Mouse (Mus musculus): Measurements from ENCODE around the gene Hcfc1. TPM values are rescaled to one million over a fixed set of nuclear protein-coding genes. Genes with fewer than 3 reads are reported as not detected.
A peak's percentile ranks its signal among the peaks of the same experiment; 100 is the strongest.

Hcfc1 gene
- polyA plus RNA-seq, 1 experiment from 2014 or later = 56.8 TPM

DNA sequence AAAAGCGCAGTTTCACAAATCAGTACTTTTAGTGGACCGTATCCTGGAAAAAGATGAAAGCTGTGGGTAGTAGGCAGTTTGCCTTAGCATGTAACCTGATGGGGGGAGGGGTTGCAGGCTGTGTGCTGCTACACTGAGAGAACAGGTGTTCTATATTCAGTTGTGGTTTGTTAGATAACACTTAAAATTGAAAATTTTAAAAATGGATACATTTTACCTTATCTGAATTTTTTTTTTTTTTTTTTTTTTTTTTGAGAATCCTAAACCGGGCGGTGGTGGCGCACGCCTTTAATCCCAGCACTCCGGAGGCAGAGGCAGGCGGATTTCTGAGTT lies 43.6 kb downstream of the Hcfc1 start:
- WGBS = 78% methylated on average over 8 of the region's 8 CpGs

DNA sequence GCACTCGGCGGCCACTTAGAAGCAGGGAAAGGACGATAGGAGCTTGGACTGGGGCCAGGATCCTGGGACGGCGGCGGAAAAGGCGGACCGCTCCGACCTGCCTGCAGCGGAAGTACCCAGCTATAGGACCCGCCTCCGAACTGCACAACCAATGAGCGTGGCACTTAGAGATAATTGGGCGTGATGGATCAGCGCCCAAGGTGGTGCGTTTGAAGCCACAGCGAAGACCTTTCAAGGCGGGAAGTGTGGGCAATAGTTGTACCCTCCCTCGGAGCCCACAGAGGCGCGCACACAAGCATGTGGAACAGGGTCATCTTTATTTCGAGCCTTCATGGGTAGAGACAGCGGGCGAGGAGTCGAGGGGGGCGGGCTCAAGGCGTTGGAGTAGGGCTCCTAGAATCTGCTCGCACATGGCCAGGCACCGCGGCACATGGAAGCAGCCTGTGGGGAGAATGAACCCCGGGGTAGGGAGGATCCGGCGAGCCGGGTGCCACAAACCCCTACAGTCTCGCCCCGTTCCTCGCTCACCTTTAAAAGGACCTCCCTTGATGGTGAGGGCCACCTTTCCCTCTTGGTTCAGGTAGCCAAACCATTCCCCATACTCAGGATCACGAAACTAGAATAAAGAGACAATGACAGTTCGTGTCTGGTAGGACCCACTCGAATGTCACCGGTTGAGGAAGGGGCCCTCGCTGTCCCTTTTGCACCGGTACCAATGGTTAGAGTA lies 44.2 kb downstream of the Hcfc1 start, which contains the start of the genes Arhgap4 and Naa10:
TSS of gene Arhgap4 (minus strand) at position 48 of the 727 bp plus-strand sequence.
TSS of gene Naa10 (minus strand) at position 122 of the 727 bp plus-strand sequence.
- 19% methylated on average over 43 of the region's 43 CpGs for WGBS
- Histone ChIP-seq H3K9me3 (no peaks in the 10 kb centered on the region), H3K36me3 (peaks cover 32% of the 10 kb centered on the region), H3K4me3 (peak within 1 kb of the TSS; percentile 62), H3K4me1 (no peaks in the 10 kb centered on the region), H3K27me3 (ENCODE audit: insufficient read depth, poor library complexity, severe bottlenecking) (no peaks in the 10 kb centered on the region; the same call in 1 of the 2 replicates), H3K27ac (peak within 1 kb of the TSS; percentile 88)
- peak; percentile 96 for DNase-seq (ENCODE audit: low spot score)

More for the DNA sequence above, 43.6 kb downstream of the Hcfc1 start:
- Histone ChIP-seq H3K4me3 (peak overlapping the region; percentile 62), H3K27ac (peak overlapping the region; percentile 88), H3K9me3 (no peaks in the 10 kb centered on the region), H3K36me3 (peaks cover 27% of the 10 kb centered on the region), H3K27me3 (ENCODE audit: insufficient read depth, poor library complexity, severe bottlenecking) (no peaks in the 10 kb centered on the region; the same call in 1 of the 2 replicates), H3K4me1 (no peaks in the 10 kb centered on the region)
- DNase-seq (ENCODE audit: low spot score) = no peak

DNA sequence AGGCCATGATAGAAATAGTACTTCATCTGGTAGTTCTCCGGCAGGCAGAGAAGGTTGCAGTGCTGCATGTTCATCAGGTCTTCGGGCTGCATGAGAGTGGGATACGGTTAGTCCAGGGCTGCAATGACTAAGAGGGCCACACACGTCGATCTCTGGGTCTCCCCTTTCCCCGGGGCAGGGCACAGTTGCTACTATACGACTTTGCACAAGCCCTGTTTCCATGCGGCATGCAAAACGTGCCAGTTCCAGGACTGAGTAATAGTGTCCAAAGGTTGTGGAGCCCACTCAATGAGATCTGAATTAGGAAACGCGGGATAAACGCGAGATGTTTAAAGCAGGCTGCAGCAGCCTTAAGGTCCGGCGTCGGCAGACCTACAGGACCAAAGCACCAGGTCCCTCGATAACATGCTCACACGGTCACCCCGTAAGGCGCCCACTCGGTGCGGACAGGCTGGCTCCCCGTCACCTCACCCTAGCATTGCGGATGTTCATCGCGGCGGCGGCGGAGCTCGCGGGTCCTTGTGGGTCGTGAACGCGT lies 44.8 kb downstream of the Hcfc1 start:
- no peak for DNase-seq (ENCODE audit: low spot score)
- Histone ChIP-seq H3K9me3 (no peaks in the 10 kb centered on the region), H3K4me1 (no peaks in the 10 kb centered on the region), H3K27ac (peak overlapping the region; percentile 88), H3K27me3 (ENCODE audit: insufficient read depth, poor library complexity, severe bottlenecking) (no peaks in the 10 kb centered on the region; the same call in 1 of the 2 replicates), H3K4me3 (peak overlapping the region; percentile 62), H3K36me3 (peaks cover 34% of the 10 kb centered on the region)
- 16% methylated on average over 34 of the region's 34 CpGs for WGBS

DNA sequence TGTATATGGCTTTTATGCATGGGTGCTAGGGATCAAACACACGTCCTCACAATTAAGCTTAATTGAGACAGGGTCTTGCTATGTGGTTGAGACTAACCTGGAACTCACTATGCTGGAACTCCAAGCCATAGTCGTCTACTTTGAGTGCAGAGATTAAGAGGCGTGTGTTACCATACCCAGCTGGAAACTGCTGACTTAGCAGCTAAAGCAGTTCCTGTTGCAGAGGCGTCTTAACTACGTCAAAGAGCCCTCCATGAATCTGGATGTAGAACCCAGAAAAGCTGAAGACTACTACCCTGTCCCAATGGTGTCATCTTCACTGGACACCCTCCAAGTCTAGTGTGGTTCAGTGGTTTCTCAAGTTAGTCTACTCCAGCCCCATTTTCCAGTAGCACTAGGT lies 47.5 kb downstream of the Hcfc1 start:
- Histone ChIP-seq H3K4me1 (no peaks in the 10 kb centered on the region), H3K4me3 (no peak overlapping the region), H3K36me3 (peaks cover 28% of the 10 kb centered on the region), H3K27ac (no peak overlapping the region), H3K9me3 (no peaks in the 10 kb centered on the region), H3K27me3 (ENCODE audit: insufficient read depth, poor library complexity, severe bottlenecking) (no peaks in the 10 kb centered on the region; the same call in 1 of the 2 replicates)
- DNase-seq (ENCODE audit: low spot score) = no peak
- 85% methylated on average over 5 of the region's 5 CpGs for WGBS

DNA sequence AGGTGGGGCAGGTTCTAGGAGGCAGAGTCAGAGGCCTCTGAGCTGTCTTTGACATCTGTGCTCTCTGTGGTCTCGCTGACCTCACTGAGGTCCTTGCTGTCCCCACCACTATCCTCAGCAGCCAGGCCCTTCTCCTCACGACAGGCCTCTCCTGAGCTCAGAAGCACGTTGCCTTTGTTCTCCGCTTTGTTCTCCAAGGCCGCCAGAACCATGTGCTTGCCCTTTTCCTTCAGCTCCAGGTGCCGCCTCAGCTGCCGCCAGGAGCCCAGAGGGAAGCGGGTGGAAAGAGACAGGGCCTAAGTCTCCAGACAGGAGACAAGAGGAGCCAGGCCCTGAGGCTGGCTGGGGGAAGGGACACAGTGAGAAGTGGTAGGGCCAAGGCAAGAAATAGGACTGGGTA lies 49.2 kb downstream of the Hcfc1 start:
- DNase-seq (ENCODE audit: low spot score) = no peak
- H3K27ac ChIP-seq = no peak overlapping the region
- no peaks in the 10 kb centered on the region for H3K9me3 ChIP-seq
- 83% methylated on average over 8 of the region's 8 CpGs for WGBS
- H3K27me3 ChIP-seq (ENCODE audit: insufficient read depth, poor library complexity, severe bottlenecking) = no peaks in the 10 kb centered on the region; the same call in 1 of the 2 replicates
- no peaks in the 10 kb centered on the region for H3K4me1 ChIP-seq
- peaks cover 28% of the 10 kb centered on the region for H3K36me3 ChIP-seq
- H3K4me3 ChIP-seq = no peak overlapping the region

DNA sequence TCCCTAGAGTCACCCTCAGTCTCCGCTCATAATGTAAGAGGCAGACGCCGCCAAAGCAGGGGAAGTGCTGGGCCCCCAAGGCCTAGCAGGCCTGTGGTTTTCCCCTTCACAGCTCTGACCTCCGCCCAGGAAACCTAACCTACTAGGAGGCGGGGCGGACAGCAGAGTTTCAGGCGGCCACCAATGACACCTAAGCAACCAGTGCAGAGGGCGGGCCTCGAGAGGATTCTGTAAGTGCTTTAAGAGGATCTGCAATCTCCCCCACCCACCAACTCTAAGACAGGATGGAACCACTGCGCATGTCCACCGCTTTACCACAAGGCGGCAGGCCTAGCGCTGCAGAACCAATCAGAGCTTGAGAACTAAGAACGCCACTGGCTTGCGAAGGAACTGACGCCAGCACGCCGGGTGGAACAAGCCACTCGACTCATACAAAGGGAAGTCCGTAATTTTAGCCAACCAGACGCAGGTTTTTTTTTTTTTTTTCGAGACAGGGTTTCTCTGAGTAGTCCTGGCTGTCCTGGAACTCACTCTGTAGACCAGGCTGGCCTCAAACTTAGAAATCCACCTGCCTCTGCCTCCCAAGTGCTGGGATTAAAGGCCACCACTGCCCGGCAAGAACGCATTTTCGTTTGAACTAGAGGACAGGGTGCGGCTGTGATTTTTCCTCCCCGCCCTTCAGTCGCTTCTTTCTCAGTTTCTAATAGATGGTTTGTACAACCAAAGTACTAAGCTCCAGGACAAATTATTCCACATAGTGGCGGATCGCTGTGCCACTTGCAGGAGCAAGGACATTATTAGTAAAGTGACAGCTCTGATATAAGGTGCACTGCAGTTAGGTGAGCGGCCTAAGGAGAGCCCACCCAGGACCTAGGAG lies 51.1 kb downstream of the Hcfc1 start:
- no peaks in the 10 kb centered on the region for H3K9me3 ChIP-seq
- H3K4me3 ChIP-seq = peak overlapping the region; percentile 35
- peak overlapping the region; percentile 73 for H3K27ac ChIP-seq
- H3K36me3 ChIP-seq = peaks cover 28% of the 10 kb centered on the region
- H3K4me1 ChIP-seq = 0 out of 2 replicates have a peak, but pooled peaks cover 6% of the 10 kb centered on the region
- peak; percentile 98 for DNase-seq (ENCODE audit: low spot score)
- 26% methylated on average over 31 of the region's 31 CpGs for WGBS
- H3K27me3 ChIP-seq (ENCODE audit: insufficient read depth, poor library complexity, severe bottlenecking) = no peaks in the 10 kb centered on the region

DNA sequence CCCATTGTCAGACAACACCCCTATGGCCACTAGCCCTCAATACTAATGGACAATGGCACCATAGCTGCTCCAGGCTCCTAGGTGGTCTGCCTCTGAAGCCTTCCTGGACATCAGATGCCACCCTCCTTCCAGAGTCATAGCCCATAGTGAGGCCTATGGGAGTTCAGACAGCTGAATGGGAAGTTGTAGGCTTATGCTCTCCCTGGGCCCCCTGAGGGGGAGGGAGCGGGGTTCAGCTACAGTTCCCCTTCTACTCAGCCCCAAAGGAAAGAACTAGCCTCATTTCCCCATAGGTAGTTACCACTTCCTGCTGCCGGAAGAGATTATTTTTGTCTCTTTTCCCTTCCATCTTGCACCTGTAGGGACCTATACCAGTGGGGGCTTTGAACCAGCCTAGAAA lies 54.6 kb downstream of the Hcfc1 start:
- Histone ChIP-seq H3K27ac (no peak overlapping the region), H3K4me1 (0 out of 2 replicates have a peak, but pooled peaks cover 6% of the 10 kb centered on the region), H3K36me3 (no peaks in the 10 kb centered on the region), H3K9me3 (no peaks in the 10 kb centered on the region), H3K27me3 (ENCODE audit: insufficient read depth, poor library complexity, severe bottlenecking) (peaks cover 5% of the 10 kb centered on the region; the same call in 1 of the 2 replicates), H3K4me3 (no peak overlapping the region)
- DNase-seq (ENCODE audit: low spot score) = peak; percentile 53
- 76% methylated on average over 2 of the region's 2 CpGs for WGBS

DNA sequence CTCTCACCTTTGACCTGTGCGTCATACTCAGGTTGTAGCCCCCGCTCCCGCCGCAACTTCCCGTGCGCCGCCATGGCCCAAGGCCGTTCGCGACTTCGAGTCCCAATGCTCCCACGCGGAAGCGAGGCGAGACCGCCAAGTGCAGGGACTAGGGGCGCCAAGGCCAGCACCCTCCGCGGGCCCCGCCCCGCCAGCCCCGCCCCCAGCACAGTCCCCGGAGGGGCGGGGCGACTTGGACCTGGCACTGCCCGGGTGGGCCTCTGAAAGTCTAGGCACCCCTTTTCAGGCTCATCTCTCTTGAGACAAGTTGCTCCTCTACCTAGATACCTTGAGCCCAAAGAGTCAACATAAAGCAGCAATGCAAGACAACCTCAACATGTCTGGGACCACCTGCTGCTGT lies 55.0 kb downstream of the Hcfc1 start:
- WGBS = 15% methylated on average over 26 of the region's 26 CpGs
- H3K9me3 ChIP-seq = no peaks in the 10 kb centered on the region
- H3K36me3 ChIP-seq = no peaks in the 10 kb centered on the region
- 0 out of 2 replicates have a peak, but pooled peaks cover 6% of the 10 kb centered on the region for H3K4me1 ChIP-seq
- H3K27ac ChIP-seq = peak overlapping the region; percentile 12; the same call in 1 of the 2 replicates
- no peak for DNase-seq (ENCODE audit: low spot score)
- H3K27me3 ChIP-seq (ENCODE audit: insufficient read depth, poor library complexity, severe bottlenecking) = peaks cover 7% of the 10 kb centered on the region; the same call in 1 of the 2 replicates
- peak overlapping the region; percentile 48 for H3K4me3 ChIP-seq

DNA sequence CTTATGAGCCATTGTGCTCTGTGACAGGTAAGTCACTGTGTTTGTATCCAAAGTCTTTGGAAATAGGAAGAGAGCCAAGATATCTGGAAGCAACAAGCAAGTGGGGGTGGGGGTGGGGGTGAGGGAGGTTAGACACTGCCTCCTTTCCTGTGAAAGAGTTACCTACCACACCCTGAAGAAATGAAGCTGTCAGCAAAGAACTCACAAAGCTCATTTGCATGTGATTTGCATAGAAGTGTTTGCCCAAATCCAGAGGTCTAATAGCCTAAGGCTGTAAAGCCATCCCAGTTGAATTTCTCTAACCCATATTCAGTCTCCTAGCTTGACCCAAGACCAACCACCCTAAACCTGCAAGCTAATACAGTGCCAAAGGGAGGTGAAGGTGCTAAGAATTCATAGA lies 55.7 kb downstream of the Hcfc1 start:
- Histone ChIP-seq H3K27ac (no peak overlapping the region), H3K4me1 (0 out of 2 replicates have a peak, but pooled peaks cover 6% of the 10 kb centered on the region), H3K4me3 (no peak overlapping the region; the same call in 1 of the 2 replicates), H3K36me3 (no peaks in the 10 kb centered on the region), H3K9me3 (no peaks in the 10 kb centered on the region), H3K27me3 (ENCODE audit: insufficient read depth, poor library complexity, severe bottlenecking) (peaks cover 7% of the 10 kb centered on the region; the same call in 1 of the 2 replicates)
- DNase-seq (ENCODE audit: low spot score) = peak; percentile 36

DNA sequence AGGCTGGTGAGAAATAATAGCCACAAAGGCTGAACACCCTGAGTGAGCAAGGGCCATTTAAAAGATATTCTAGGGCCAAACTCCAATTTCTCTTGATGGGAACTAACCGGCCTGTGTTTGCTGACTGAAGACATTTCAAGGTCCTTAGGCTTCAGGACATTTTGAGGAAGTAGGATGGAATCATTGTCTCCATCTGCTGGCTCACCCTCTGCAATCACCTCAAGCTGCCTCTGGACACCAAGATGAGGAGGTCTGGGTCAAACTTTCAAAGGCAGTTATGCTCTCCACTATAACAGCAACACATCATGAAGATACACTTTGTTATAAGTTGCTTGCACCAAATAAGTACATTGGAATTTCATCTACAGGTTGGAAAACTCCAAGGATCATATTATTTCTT lies 56.1 kb downstream of the Hcfc1 start:
- Histone ChIP-seq H3K9me3 (no peaks in the 10 kb centered on the region), H3K27me3 (ENCODE audit: insufficient read depth, poor library complexity, severe bottlenecking) (peaks cover 7% of the 10 kb centered on the region; the same call in 1 of the 2 replicates), H3K4me1 (0 out of 2 replicates have a peak, but pooled peaks cover 6% of the 10 kb centered on the region), H3K27ac (no peak overlapping the region), H3K4me3 (no peak overlapping the region), H3K36me3 (no peaks in the 10 kb centered on the region)
- DNase-seq (ENCODE audit: low spot score) = peak; percentile 13
- WGBS = 96% methylated on average over 1 of the region's 1 CpGs

DNA sequence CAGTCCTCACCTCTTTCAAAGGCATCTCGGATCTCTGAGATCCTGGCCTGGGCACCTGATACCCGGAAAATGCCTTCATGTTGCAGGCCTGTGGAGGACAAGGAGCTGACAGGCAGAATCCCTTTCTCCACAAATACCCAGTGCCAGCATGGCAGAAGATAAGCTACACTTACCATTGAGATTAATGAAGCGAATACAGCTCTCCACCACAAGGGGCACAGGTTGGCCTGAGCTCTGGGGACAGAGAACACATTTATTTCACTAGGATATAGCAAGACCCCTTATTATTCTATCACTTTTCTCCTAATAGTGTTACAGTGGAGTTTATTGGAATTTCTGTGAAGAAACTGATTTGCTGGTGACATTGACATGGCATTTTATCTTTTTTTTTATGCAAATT lies 68.2 kb downstream of the Hcfc1 start:
- no peaks in the 10 kb centered on the region for H3K9me3 ChIP-seq
- WGBS = 61% methylated on average over 3 of the region's 3 CpGs

DNA sequence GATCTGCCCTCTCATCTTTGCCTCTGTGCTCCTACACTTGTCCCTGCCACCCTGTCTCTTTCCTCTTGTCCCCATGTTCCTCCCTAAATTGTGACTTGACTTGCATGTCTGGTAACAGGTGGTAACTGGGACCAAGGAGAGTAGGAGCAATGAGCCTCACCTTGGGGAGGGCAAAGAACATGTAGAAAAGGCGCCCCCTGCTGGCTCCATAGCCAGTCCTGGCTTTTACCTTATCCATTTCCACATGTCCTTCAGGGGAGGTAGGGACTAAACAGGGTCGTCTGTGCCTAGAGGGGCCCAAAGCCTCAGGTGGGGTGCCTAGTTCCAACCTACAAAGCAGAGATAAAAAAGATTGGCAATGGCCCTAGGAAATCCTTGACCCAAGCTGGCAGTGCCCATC lies 70.4 kb downstream of the Hcfc1 start, which contains the start of gene L1cam:
TSS of gene L1cam (minus strand) at position 387 of the 400 bp plus-strand sequence.
- H3K27ac ChIP-seq = no peak within 1 kb of the TSS
- DNase-seq (ENCODE audit: low spot score) = no peak
- peaks cover 39% of the 10 kb centered on the region; the same call in 1 of the 2 replicates for H3K27me3 ChIP-seq (ENCODE audit: insufficient read depth, poor library complexity, severe bottlenecking)
- no peaks in the 10 kb centered on the region for H3K9me3 ChIP-seq
- H3K4me1 ChIP-seq = no peaks in the 10 kb centered on the region
- no peaks in the 10 kb centered on the region for H3K36me3 ChIP-seq
- H3K4me3 ChIP-seq = no peak within 1 kb of the TSS
- 25% methylated on average over 2 of the region's 2 CpGs for WGBS

More for the DNA sequence above, 68.2 kb downstream of the Hcfc1 start:
- Histone ChIP-seq H3K36me3 (no peaks in the 10 kb centered on the region), H3K4me1 (no peaks in the 10 kb centered on the region), H3K4me3 (no peak overlapping the region), H3K27ac (no peak overlapping the region), H3K27me3 (ENCODE audit: insufficient read depth, poor library complexity, severe bottlenecking) (peaks cover 28% of the 10 kb centered on the region; the same call in 1 of the 2 replicates)
- no peak for DNase-seq (ENCODE audit: low spot score)

Data from heart, embryonic 10.5 days (tissue).